Mouse (Mus musculus): ENCODE measurements around the gene Vmn1r188.
A peak's percentile ranks its signal among the peaks of the same experiment; 100 is the strongest.
"Not testable (repeated sequence)": the region's sequence is repeated elsewhere in the genome, so short reads cannot be mapped to it uniquely, and the experiment has no call there.

The Vmn1r188 gene

GRCm38 (mm10) chr13:22050591-22051522 is 33.4 kb upstream of the Vmn1r188 start:
- DNase-seq: peak; percentile 79 to 87

- DNase-seq: no peak
These were observed 32.7 kb upstream of the Vmn1r188 start for GRCm38 (mm10) chr13:22051523-22051859.

GRCm38 (mm10) chr13:22053754-22054153 is 30.5 kb upstream of the Vmn1r188 start:
- DNase-seq: no peak

- no peak for DNase-seq
These were observed 22.8 kb upstream of the Vmn1r188 start for GRCm38 (mm10) chr13:22061422-22061821.

- no peak for DNase-seq
These were observed 20.8 kb upstream of the Vmn1r188 start for GRCm38 (mm10) chr13:22063468-22063867.

GRCm38 (mm10) chr13:22105724-22106123 is 21.5 kb downstream of the Vmn1r188 start, which contains the start of gene Vmn1r189:
Gene Vmn1r189, minus strand, starts transcription at chr13:22105824.
- DNase-seq: not testable (repeated sequence)

- DNase-seq: not testable (repeated sequence)
These were observed 52.5 kb downstream of the Vmn1r188 start for GRCm38 (mm10) chr13:22136495-22137293.
